Mouse (Mus musculus) thymus, adult 2 months (tissue): ENCODE results near the gene Fbxo47.

Experiments
- CTCF ChIP-seq: fragments of 200-500 bp; IDR thresholded peaks from 2 replicates; pipeline ENCODE4 v1.5.1; 2012; ENCODE audit warnings: mild to moderate bottlenecking, control low read depth, low read length, moderate library complexity, borderline replicate concordance; ENCODE audit not compliant: control insufficient read depth, poor library complexity, insufficient read depth; ENCODE audit errors: extremely low read depth
- POLR2A ChIP-seq: fragments of 200-500 bp; IDR thresholded peaks from 2 replicates; pipeline ENCODE4 v1.6.1; 2012; ENCODE audit warnings: mild to moderate bottlenecking, low read length, control low read depth, moderate library complexity; ENCODE audit not compliant: control insufficient read depth, poor library complexity, insufficient read depth; ENCODE audit errors: extremely low read depth

- TF ChIP-seq POLR2A (no peak), CTCF (no peak)
Observed at GRCm38 (mm10) chr11:97829913-97830476, 54.0 kb downstream of the Fbxo47 start.
